Mouse (Mus musculus) embryonic fibroblast, embryonic 13.5 days (primary cell): ENCODE measurements around the gene Muc5ac.

ENCODE experiments used
- CTCF ChIP-seq: IDR thresholded peaks from 2 replicates; pipeline ENCODE4 v1.5.1; 2011; ENCODE audit warnings: mild to moderate bottlenecking, control low read depth, low read length, moderate library complexity, borderline replicate concordance; ENCODE audit not compliant: insufficient read depth
- POLR2A ChIP-seq: IDR thresholded peaks from 2 replicates; pipeline ENCODE4 v1.6.1; 2011; ENCODE audit warnings: low read depth, mild to moderate bottlenecking, control low read depth, low read length, moderate library complexity

- no peak for TF ChIP-seq CTCF
- TF ChIP-seq POLR2A, result no peak
Measured at GRCm38 (mm10) chr7:141752513-141752912, 36.3 kb upstream of the Muc5ac start.
